Mouse (Mus musculus) cerebellum, postnatal 4 days (tissue): Measurements from ENCODE around the gene Lipc.

Experiments used
- DNase-seq, 2 experiments: peaks; one replicate each; pipeline ENCODE4 v3.0.0; 2022; ENCODE audit warnings: low spot score in 2 of 2, mixed read lengths in 1 of 2

Gene Lipc

DNA sequence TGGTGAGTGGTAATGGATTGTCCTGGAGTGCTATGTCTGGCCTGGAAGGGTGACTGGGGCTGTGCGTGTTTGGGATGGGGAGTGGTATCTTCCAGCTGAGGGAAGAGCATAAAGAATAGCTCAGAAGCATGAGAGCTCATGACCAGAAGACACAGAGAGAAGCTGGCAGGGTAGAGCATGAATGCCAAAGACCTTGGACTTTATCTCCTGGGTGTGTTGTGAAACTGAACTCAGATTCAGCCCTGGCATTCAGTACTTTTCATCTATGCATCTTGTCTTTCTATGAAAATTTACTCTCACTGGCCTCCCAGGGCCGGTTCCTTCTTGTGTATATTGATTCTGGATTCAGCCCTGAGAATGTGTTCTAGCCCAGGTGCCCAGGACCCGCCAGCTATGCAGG is 127.9 kb downstream of the Lipc start:
- no peak for DNase-seq

- no peak for DNase-seq
Measured at GRCm38 (mm10) chr9:70818739-70819138, 133.3 kb downstream of the Lipc start.

DNA sequence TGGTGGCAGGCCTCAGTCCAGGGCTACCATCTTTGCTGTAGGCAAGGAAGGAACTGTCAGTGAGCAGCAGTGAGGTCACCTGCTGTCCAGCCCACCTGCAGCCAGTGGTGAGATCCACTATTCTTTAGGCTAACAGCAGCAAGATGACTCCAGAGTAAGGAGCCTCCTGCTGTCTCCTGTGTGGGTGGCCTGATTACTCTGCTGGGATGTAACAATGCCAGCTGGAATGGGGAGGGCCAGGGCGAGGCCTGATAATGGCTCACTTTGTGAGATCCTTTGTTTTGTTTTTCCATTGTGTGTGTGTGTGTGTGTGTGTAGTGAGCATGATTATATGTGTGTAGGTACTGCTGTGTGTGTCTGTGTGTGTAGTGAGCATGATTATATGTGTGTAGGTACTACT is 134.6 kb downstream of the Lipc start:
- no peak for DNase-seq

GRCm38 (mm10) chr9:70816701-70817305 is 135.2 kb downstream of the Lipc start:
- no peak for DNase-seq

- DNase-seq, result no peak
Measured at GRCm38 (mm10) chr9:70812551-70812950, 139.5 kb downstream of the Lipc start.

- DNase-seq, result no peak
Measured at GRCm38 (mm10) chr9:70807714-70808113, 144.3 kb downstream of the Lipc start.

DNA sequence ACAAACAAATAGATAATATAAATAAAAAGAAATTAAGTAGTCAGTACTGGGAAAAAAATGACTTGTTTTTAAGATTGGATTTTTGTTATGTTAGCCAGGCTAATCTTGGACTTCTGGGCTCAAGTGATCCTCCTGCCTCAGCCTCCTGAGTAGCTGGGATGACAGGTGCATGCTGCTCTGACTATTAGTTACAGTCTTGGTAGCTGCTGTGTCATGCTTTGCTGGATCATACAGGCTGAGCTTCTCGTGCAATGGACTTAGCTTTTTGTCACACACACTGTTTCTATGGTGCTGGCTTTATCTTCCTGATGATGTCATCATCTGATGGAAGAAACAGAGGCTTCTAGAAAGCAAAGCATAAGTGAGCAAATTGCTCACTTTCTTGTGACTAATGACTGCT is 146.0 kb downstream of the Lipc start:
- no peak for DNase-seq

- DNase-seq, result no peak
Measured at GRCm38 (mm10) chr9:70802816-70803215, 149.2 kb downstream of the Lipc start.

- no peak for DNase-seq
Measured at GRCm38 (mm10) chr9:70801761-70802160, 150.3 kb downstream of the Lipc start.

- DNase-seq, result no peak
Measured at GRCm38 (mm10) chr9:70800588-70801315, 151.3 kb downstream of the Lipc start.

DNA sequence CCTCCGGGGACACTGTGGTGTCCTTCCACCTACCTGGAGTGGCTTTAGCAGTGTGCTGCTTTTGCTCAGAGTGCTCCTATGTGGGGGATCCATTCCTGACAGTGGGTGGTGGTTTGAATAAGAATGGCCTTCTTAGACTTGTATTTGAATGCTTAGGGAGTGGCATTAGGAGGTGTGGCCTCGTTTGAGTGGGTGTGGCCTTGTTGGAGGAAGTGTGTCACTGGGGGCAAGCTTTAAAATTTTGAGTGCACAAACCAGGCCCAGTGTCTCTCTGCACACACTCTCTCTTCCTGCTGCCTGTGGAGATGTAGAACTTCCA is 156.6 kb downstream of the Lipc start:
- no peak for DNase-seq

- no peak for DNase-seq
Measured at GRCm38 (mm10) chr9:70794643-70795438, 157.2 kb downstream of the Lipc start.

DNA sequence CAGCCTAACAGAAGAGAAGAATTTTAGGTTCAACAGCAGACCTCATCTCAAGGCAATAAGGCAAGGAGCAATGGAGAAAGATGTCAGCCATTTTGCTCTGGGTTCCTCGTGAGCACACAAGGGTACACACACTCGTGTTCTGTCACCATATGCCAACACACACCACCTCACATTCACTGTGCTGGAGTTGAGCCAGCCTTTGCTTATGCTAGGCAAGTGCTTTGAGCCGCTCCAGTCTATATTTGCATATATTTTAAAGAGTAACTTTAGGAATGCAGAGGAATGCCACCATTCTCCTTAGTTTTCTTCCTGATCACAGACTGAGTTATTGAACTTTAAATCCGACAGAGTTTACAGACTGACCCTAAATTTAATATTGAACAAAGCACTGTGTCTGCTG is 161.4 kb downstream of the Lipc start:
- no peak for DNase-seq

GRCm38 (mm10) chr9:70788705-70789104 is 163.3 kb downstream of the Lipc start:
- DNase-seq, result no peak

DNA sequence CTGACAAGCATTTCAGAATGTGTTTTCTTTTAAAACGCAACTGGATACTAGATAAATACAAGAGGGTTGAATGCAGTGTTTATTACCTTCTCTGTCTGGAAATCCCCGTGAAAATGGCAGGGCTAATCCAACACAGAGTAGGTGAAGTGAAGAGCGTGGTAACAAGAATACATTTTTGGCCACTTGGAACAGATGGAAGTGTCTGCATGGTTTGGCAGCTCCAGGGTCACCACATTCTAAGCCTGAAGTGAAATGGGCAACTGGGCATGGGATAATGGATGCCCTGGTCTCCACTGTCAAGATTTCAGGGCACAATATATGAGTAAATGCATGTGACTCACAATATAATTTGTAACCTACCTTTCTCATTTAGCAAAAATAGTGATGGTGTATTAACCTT is 169.8 kb downstream of the Lipc start:
- DNase-seq, result no peak

GRCm38 (mm10) chr9:70775517-70775916 is 176.5 kb downstream of the Lipc start:
- no peak for DNase-seq

GRCm38 (mm10) chr9:70760974-70761373 is 191.1 kb downstream of the Lipc start:
- DNase-seq, result no peak

- DNase-seq, result no peak
Measured at GRCm38 (mm10) chr9:70751504-70752222, 200.4 kb downstream of the Lipc start.
